Mouse (Mus musculus) mouse trophoblast stem cell (cell line): ENCODE results near the gene Ankrd6.

Experiments
- in situ Hi-C, 2 experiments: fragments of 300-500 bp; cut with MseI, MboI; formaldehyde crosslinking; loops; 2 replicates in 1 of 2; 3 replicates in 1 of 2; pipeline ENCODE4 v1.15.1; 2025

Ankrd6 gene

GRCm38 (mm10) chr4:32951035-32951940 is 647 bp upstream of the Ankrd6 start:
- in situ Hi-C loops = loop anchor here (10.0 kb wide), 2 partner anchors 164 to 176 kb away; no protein-coding TSS in a partner anchor

DNA sequence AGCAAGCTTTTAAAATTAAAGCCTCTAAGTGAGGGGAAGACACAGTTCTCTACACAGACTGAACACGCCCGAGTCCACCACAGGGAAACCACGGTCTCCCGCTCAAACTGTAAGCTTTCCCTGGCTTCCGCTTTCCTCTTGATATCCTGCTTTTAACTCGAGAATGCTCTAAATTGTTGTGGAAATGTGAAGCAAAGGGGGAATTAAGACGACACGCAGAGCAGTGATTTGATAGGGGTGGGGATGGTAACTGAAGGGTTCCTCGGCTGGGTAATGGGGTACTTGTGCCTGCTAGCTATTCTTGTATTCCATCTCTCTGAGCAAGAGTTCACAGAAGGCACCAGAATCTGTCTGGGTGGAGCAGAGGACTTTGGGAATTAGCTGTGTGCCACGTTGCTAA is 1.9 kb downstream of the Ankrd6 start:
- in situ Hi-C loops = no loop called here

- in situ Hi-C loops = no loop called here
These were observed 3.0 kb downstream of the Ankrd6 start for GRCm38 (mm10) chr4:32947631-32948030.

DNA sequence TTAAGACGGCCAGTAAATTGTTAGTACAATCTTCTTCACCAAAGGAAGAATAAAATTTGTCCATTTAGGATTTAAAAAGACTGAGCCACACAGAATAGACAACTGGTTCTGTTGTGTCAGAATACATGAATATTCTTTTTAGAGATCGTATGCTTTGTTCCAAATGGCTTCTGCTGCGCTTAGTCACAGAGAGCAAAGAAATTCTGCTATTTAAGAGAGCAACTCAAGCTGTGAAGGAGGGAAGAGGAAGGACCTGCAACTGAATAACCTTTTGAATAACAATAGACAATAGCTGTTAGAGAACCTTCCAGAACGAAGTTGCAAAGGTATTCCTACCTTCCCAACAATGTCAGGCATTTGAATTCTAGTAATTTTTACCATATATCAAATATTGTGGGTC is 9.7 kb downstream of the Ankrd6 start:
- in situ Hi-C loops = no loop called here

GRCm38 (mm10) chr4:32939964-32940363 is 10.7 kb downstream of the Ankrd6 start:
- in situ Hi-C loops = no loop called here

DNA sequence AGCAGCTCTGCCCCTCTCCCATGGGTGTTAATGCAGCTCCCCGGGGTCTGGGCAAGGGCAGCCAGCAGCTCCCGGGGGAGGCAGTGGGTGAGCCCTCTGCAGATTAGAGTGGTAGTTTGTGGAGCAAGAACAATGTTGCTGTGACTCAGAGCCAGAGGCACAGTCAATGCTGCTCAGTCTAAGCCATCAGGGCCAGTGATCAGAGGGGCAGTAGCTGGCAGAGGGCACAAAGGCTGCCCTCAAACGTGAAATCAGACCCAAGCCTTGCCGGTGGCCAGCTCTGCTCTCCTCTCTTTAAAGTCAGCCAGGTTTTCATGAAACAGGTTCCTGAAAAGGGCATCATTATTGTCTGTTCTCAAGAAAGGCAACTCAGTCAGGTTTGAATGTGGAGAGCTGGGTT is 11.1 kb downstream of the Ankrd6 start:
- in situ Hi-C loops = no loop called here

GRCm38 (mm10) chr4:32936762-32937341 is 13.8 kb downstream of the Ankrd6 start:
- in situ Hi-C loops = no loop called here

- in situ Hi-C loops = no loop called here
These were observed 18.6 kb downstream of the Ankrd6 start for GRCm38 (mm10) chr4:32932056-32932455.

- in situ Hi-C loops = no loop called here
These were observed 20.9 kb downstream of the Ankrd6 start for GRCm38 (mm10) chr4:32929750-32930149.

DNA sequence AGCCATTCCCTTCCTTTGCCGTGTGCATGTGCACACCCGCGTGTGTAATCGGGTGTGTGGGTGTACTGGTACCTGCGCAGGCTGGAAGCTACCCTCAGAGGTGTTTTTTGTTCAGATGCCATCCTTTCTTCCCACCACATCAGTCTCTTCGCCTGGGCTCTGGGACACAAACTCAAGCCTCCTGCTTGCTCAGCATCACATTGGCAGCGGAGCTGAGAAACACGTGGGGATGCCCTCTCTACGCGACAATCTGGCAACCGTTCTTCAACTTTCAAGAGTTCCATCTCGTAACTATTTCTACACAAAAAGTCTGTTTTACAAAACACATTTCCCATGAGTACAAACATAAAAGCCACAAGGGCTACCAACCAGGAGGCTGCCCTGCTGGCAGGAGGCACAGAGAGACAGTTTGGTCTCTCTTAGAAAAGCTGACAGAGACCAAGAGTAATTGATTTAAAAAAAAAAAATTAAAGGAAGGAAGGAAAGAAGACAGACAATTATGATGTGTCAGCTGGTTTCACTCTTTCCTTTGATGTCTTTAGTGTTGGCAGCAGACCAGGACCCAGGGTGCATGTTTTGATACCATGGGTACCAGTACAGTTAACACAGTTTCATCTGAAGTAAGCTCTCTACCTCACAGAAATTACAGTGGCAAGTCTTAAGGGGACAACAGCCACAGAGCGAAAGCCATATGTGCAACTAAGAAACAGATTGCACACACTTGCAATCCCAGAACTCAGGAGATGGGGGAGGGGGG is 21.8 kb downstream of the Ankrd6 start:
- in situ Hi-C loops = no loop called here

GRCm38 (mm10) chr4:32923891-32924294 is 26.7 kb downstream of the Ankrd6 start:
- in situ Hi-C loops = no loop called here

GRCm38 (mm10) chr4:32923436-32923835 is 27.2 kb downstream of the Ankrd6 start:
- in situ Hi-C loops = no loop called here

GRCm38 (mm10) chr4:32922871-32923270 is 27.8 kb downstream of the Ankrd6 start:
- in situ Hi-C loops = no loop called here

DNA sequence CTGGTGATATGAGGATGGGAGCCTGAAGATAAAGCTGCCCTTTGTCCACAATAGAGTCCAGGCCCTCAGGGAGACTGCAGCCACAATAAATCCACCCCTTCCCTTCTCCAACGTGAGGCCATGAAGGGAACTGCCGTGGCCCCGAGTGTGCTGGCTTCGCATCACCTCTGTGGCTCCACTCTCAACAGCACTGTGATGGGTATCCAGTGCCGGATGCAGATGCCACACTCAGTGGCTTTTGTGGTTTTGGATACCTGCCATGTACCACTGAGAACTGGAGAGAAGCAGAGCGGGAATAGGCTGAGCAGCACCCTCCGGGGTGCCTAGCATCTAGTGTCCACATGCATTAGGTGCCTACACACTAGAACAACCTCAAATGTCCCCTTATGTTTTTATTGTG is 29.8 kb downstream of the Ankrd6 start:
- in situ Hi-C loops = no loop called here

- in situ Hi-C loops = no loop called here
These were observed 32.1 kb downstream of the Ankrd6 start for GRCm38 (mm10) chr4:32918571-32918970.

- in situ Hi-C loops = no loop called here
These were observed 33.8 kb downstream of the Ankrd6 start for GRCm38 (mm10) chr4:32916689-32917385.

- in situ Hi-C loops = no loop called here
These were observed 34.7 kb downstream of the Ankrd6 start for GRCm38 (mm10) chr4:32915928-32916327.

DNA sequence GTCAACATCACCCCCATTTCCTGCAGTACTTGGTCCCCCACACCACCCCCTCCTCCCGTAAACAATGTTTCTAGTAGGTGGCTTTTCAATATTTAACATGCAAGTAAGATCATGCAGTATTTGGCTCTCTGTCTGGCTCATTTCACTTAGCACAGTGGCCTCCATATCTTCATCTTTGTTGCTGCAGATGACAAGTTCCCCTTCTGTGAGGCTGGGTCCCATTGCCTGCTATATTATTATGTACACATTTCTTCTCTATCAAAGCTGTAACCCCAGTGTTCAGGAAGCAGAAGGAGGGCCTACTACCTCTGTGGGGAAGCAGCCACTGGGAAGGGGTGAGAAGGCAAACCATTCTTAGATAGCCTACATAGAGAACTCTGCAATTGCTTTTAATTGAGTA is 40.6 kb downstream of the Ankrd6 start:
- in situ Hi-C loops = no loop called here

- in situ Hi-C loops = no loop called here
These were observed 41.2 kb downstream of the Ankrd6 start for GRCm38 (mm10) chr4:32909241-32909979.

DNA sequence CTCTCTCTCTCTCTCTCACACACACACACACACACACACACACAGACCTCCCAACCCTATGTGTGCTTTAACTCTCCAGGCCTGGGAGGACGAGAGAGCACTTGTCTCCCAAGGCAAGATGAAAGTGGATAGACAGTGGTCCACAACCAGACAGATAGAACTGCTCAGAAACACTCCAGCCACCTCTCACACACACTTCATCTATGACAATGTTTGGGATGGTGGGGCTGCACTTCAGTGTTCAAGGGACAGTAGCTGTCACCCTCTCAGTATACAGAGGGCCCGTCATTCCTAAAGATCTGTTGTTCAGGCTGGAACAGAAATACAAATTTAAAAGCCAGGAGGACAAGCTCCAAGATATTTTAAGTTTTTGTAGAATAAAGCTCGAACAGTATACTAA is 43.0 kb downstream of the Ankrd6 start:
- in situ Hi-C loops = no loop called here

DNA sequence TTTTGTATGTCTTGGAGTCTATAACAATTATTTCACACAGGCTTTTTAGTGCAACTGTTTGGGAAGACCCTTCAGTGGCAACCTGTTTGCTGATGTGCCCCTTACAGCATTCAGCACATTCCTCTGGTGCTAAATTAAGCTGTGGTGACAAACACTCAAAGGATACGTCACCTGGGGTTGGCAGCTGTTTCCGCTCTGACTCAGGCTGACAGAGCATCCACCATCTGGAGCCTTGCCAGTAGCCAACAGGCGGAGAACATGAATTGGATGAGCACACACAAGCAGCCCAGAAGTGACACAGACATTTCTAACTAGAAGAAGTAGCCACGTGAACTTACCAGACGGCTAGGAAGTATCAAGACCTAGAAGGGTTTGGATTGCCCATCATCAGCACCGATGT is 44.0 kb downstream of the Ankrd6 start:
- in situ Hi-C loops = no loop called here
